Mouse (Mus musculus) CH12.LX (cell line): Measurements from ENCODE around the gene Snx4. TPM values are rescaled to one million over a fixed set of nuclear protein-coding genes. Genes with fewer than 3 reads are reported as not detected.

Experiments
- DNase-seq: peaks from one replicate; pipeline ENCODE4 v3.0.0-alpha.2; 2013; ENCODE audit errors: extremely low read depth
- H3K27ac ChIP-seq: 2 replicates; pipeline ENCODE4 v1.5.1; 2012; ENCODE audit warnings: low read depth, mild to moderate bottlenecking, control low read depth, moderate library complexity; ENCODE audit not compliant: insufficient read depth
- H3K27me3 ChIP-seq: replicated peaks from 2 replicates; pipeline ENCODE3; 2012; ENCODE audit warnings: inconsistent platforms
- H3K36me3 ChIP-seq, 2 experiments: replicated peaks in 1 of 2; 2 replicates each; pipeline versions ENCODE3 to v1.6.1; 2012; ENCODE audit warnings: inconsistent platforms in 1 of 2, low read length in 1 of 2, mild to moderate bottlenecking in 1 of 2, mixed read lengths in 1 of 2, moderate library complexity in 1 of 2; ENCODE audit not compliant: control insufficient read depth in 1 of 2, insufficient read depth in 1 of 2
- H3K4me1 ChIP-seq, 2 experiments: 2 replicates each; pipeline ENCODE4 v1.6.1; 2012; ENCODE audit warnings: inconsistent platforms in 1 of 2, moderate library complexity in 1 of 2; ENCODE audit not compliant: insufficient read depth in 2 of 2, control insufficient read depth in 1 of 2
- H3K4me2 ChIP-seq: 2 replicates; pipeline ENCODE4 v1.6.1; 2012; ENCODE audit warnings: low read depth, mild to moderate bottlenecking, control low read depth; ENCODE audit not compliant: poor library complexity, insufficient read depth, severe bottlenecking
- H3K4me3 ChIP-seq, 3 experiments: fragments of 150-350 bp in 1 of 3; sonication (generic) in 1 of 3; replicated peaks in 1 of 3; 2 replicates each; pipeline versions ENCODE3 to v1.5.1; 2011 to 2012; ENCODE audit warnings: low read depth in 2 of 3, low read length in 2 of 3, mild to moderate bottlenecking in 2 of 3, moderate library complexity in 2 of 3, control low read depth in 1 of 3, improper control_type of control experiment in 1 of 3, inconsistent platforms in 1 of 3, mixed read lengths in 1 of 3; ENCODE audit not compliant: poor library complexity in 1 of 3
- H3K79me2 ChIP-seq: replicated peaks from 2 replicates; pipeline ENCODE4 v1.6.1; 2012; ENCODE audit warnings: mild to moderate bottlenecking, moderate library complexity; ENCODE audit not compliant: control insufficient read depth, poor library complexity, insufficient read depth, severe bottlenecking; ENCODE audit errors: extremely low read depth
- H3K9ac ChIP-seq: 2 replicates; pipeline ENCODE4 v1.6.1; 2012; ENCODE audit warnings: low read depth, mild to moderate bottlenecking, control low read depth, moderate library complexity; ENCODE audit not compliant: insufficient read depth
- H3K9me3 ChIP-seq: replicated peaks from 2 replicates; pipeline ENCODE3; 2012; ENCODE audit warnings: low read length, inconsistent platforms, mixed read lengths
- CHD2 ChIP-seq: IDR thresholded peaks from 2 replicates; pipeline ENCODE4 v1.6.1; 2011; ENCODE audit warnings: low read length, improper control_type of control experiment
- CTCF ChIP-seq, 2 experiments: IDR thresholded peaks in 1 of 2; conservative IDR thresholded peaks in 1 of 2; 2 replicates each; pipeline ENCODE4 v1.5.1; 2011 to 2012; ENCODE audit warnings: low read depth in 2 of 2, low read length in 2 of 2, improper control_type of control experiment in 1 of 2, inconsistent platforms in 1 of 2, mild to moderate bottlenecking in 1 of 2, moderate library complexity in 1 of 2
- ETS1 ChIP-seq: conservative IDR thresholded peaks from 2 replicates; pipeline ENCODE4 v1.6.1; 2012; ENCODE audit warnings: low read depth, mild to moderate bottlenecking, inconsistent platforms, low read length, improper control_type of control experiment, moderate library complexity
- HCFC1 ChIP-seq: IDR thresholded peaks from 2 replicates; pipeline ENCODE4 v1.6.1; 2012; ENCODE audit warnings: low read depth, mild to moderate bottlenecking, inconsistent platforms, low read length, improper control_type of control experiment
- IRF4 ChIP-seq: IDR thresholded peaks from 2 replicates; pipeline ENCODE4 v1.6.1; 2014; ENCODE audit warnings: low read depth, mild to moderate bottlenecking, inconsistent platforms, low read length, improper control_type of control experiment
- JUN ChIP-seq: IDR thresholded peaks from 2 replicates; pipeline ENCODE4 v1.6.1; 2011; ENCODE audit warnings: low read depth, mild to moderate bottlenecking, low read length, improper control_type of control experiment, moderate library complexity; ENCODE audit not compliant: insufficient read depth
- JUND ChIP-seq: conservative IDR thresholded peaks from 2 replicates; pipeline ENCODE4 v1.6.1; 2011; ENCODE audit warnings: low read depth, low read length, improper control_type of control experiment
- MAX ChIP-seq: IDR thresholded peaks from 2 replicates; pipeline ENCODE4 v1.6.1; 2011; ENCODE audit warnings: low read length, improper control_type of control experiment
- MAZ ChIP-seq: IDR thresholded peaks from 2 replicates; pipeline ENCODE4 v1.6.1; 2012; ENCODE audit warnings: low read depth, mild to moderate bottlenecking, inconsistent platforms, low read length, improper control_type of control experiment, moderate library complexity
- MEF2A ChIP-seq: IDR thresholded peaks from 2 replicates; pipeline ENCODE4 v1.6.1; 2014; ENCODE audit warnings: low read depth, mild to moderate bottlenecking, inconsistent platforms, low read length, improper control_type of control experiment, borderline replicate concordance
- MXI1 ChIP-seq: IDR thresholded peaks from 2 replicates; pipeline ENCODE4 v1.6.1; 2011; ENCODE audit warnings: mild to moderate bottlenecking, low read depth, low read length, improper control_type of control experiment
- MYC ChIP-seq: IDR thresholded peaks from 2 replicates; pipeline ENCODE4 v1.6.1; 2011; ENCODE audit warnings: low read depth, mild to moderate bottlenecking, improper control_type of control experiment, low read length
- PAX5 ChIP-seq: IDR thresholded peaks from 2 replicates; pipeline ENCODE4 v1.6.1; 2012; ENCODE audit warnings: low read length, inconsistent platforms, mixed read lengths
- POLR2A ChIP-seq: IDR thresholded peaks from 2 replicates; pipeline ENCODE4 v1.6.1; 2011; ENCODE audit warnings: low read depth, mild to moderate bottlenecking, improper control_type of control experiment, low read length
- RAD21 ChIP-seq: IDR thresholded peaks from 2 replicates; pipeline ENCODE4 v1.6.1; 2011; ENCODE audit warnings: low read depth, mild to moderate bottlenecking, low read length, improper control_type of control experiment, moderate library complexity
- SIN3A ChIP-seq: IDR thresholded peaks from 2 replicates; pipeline ENCODE4 v1.6.1; 2012; ENCODE audit warnings: low read length, improper control_type of control experiment, inconsistent platforms
- SMC3 ChIP-seq: IDR thresholded peaks from 2 replicates; pipeline ENCODE4 v1.6.1; 2011; ENCODE audit warnings: low read depth, low read length, improper control_type of control experiment
- TCF12 ChIP-seq: IDR thresholded peaks from 2 replicates; pipeline ENCODE4 v1.6.1; 2014; ENCODE audit warnings: low read depth, mild to moderate bottlenecking, inconsistent platforms, low read length, improper control_type of control experiment
- UBTF ChIP-seq: IDR thresholded peaks from 2 replicates; pipeline ENCODE4 v1.6.1; 2012; ENCODE audit warnings: low read depth, mild to moderate bottlenecking, inconsistent platforms, low read length, improper control_type of control experiment, moderate library complexity
- ZC3H11A ChIP-seq: IDR thresholded peaks from 2 replicates; pipeline ENCODE4 v1.6.1; 2012; ENCODE audit warnings: low read depth, mild to moderate bottlenecking, inconsistent platforms, low read length, improper control_type of control experiment
- ZMIZ1 ChIP-seq: IDR thresholded peaks from 2 replicates; pipeline ENCODE4 v1.6.1; 2012; ENCODE audit warnings: low read depth, mild to moderate bottlenecking, inconsistent platforms, low read length, improper control_type of control experiment
- dilution Hi-C: fragments of 300-500 bp; cut with MboI; formaldehyde crosslinking; loops from 2 replicates; pipeline ENCODE4 v1.14.3; 2020; ENCODE audit warnings: low sequenced_read_pairs; ENCODE audit not compliant: extremely low pct_unique_long_range_greater_than_20kb, extremely low pct_ligation_motif_present
- in situ Hi-C: fragments of 300-500 bp; cut with MboI; formaldehyde crosslinking; loops from 3 replicates; pipeline ENCODE4 v1.14.3; 2019; ENCODE audit warnings: low sequenced_read_pairs, low pct_ligation_motif_present, low pct_unique_long_range_greater_than_20kb, mixed read lengths
- polyA plus RNA-seq: library from polyadenylated mRNA; unstranded; fragments of >175 nt; gene quantifications from 2 replicates; pipeline ENCODE4 v1.2.1, GENCODE M21; 2012; ENCODE audit warnings: low read depth; ENCODE audit not compliant: insufficient read length
- total RNA-seq, 2 experiments: library from RNA; depleted of rRNA; stranded (reverse); fragments of 300-350 nt in 1 of 2; fragments of >200 nt in 1 of 2; gene quantifications; 2 replicates each; pipeline ENCODE4 v1.2.3; 2012 to 2014

The Snx4 gene
- total and polyA plus RNA-seq, 3 experiments: 77.9 to 168 (median 105) TPM

GRCm38 (mm10) chr16:33333015-33333414 is 81.8 kb downstream of the Snx4 start:
- no peak overlapping the region for H3K27ac ChIP-seq
- H3K4me1 ChIP-seq: peaks cover 2 to 20% of the 10 kb centered on the region in 2 experiments; a peak in 3 of 4 replicates
- no peaks in the 10 kb centered on the region for H3K36me3 ChIP-seq
- H3K27me3 ChIP-seq: no peaks in the 10 kb centered on the region
- no peak for DNase-seq
- peaks cover 10% of the 10 kb centered on the region for H3K9me3 ChIP-seq
- no peaks in the 10 kb centered on the region for H3K79me2 ChIP-seq
- no peak overlapping the region for H3K4me2 ChIP-seq
- in situ Hi-C loops (no loop called here), dilution Hi-C loops (no loop called here)
- no peak overlapping the region for H3K9ac ChIP-seq
- no peak overlapping the region for H3K4me3 ChIP-seq
- TF ChIP-seq ETS1 (no peak), CHD2 (no peak), MXI1 (no peak), MAZ (no peak), MEF2A (no peak), POLR2A (no peak), UBTF (no peak), SIN3A (no peak)
- TF ChIP-seq, all 38 proteins: peak for 0

GRCm38 (mm10) chr16:33337177-33337576 is 85.9 kb downstream of the Snx4 start:
- Histone ChIP-seq H3K9me3 (peaks cover 5% of the 10 kb centered on the region), H3K4me2 (peak overlapping the region; percentile 48)

More at GRCm38 (mm10) chr16:33337177-33337576, 85.9 kb downstream of the Snx4 start:
- Histone ChIP-seq H3K36me3 (no peaks in the 10 kb centered on the region), H3K79me2 (no peaks in the 10 kb centered on the region)
- dilution Hi-C loops: no loop called here
- TF ChIP-seq MAX (0 out of 2 replicates have a peak, but pooled peaks have one; percentile 24), CHD2 (no peak), ZC3H11A (peak; percentile 27; the same call in 1 of the 2 replicates), ETS1 (no peak), JUND (peak; percentile 95), UBTF (no peak), SIN3A (peak; percentile 70; the same call in 1 of the 2 replicates), POLR2A (no peak), RAD21 (peak; percentile 60), TCF12 (0 out of 2 replicates have a peak, but pooled peaks have one; percentile 41), JUN (peak; percentile 95), ZMIZ1 (no peak), HCFC1 (no peak), SMC3 (peak; percentile 92), IRF4 (peak; percentile 62), PAX5 (no peak), MXI1 (no peak), MYC (0 out of 2 replicates have a peak, but pooled peaks have one; percentile 52), CTCF (conservative IDR thresholded peaks at IDR 0.05 in 1 of 2, IDR thresholded peaks at IDR 0.05 in 1 of 2; ENCODE audit: low read depth in 2 of 2, low read length in 2 of 2) (peak; percentile 44 to 90; a peak in 3 of 4 replicates)
- TF ChIP-seq, all 38 proteins: peak for 11
- Histone ChIP-seq H3K9ac (peak overlapping the region; percentile 15; the same call in 1 of the 2 replicates), H3K27me3 (peaks cover 2% of the 10 kb centered on the region), H3K4me3 (peak overlapping the region in 1 of 3 experiments; percentile 31), H3K27ac (no peak overlapping the region), H3K4me1 (peaks cover 2 to 20% of the 10 kb centered on the region in 2 experiments; a peak in 3 of 4 replicates)
- DNase-seq: peak; percentile 80
- in situ Hi-C loops: no loop called here
